Mouse (Mus musculus): Measurements from ENCODE around the gene Rab6b. TPM values are rescaled to one million over a fixed set of nuclear protein-coding genes. Genes with fewer than 3 reads are reported as not detected.
A peak's percentile ranks its signal among the peaks of the same experiment; 100 is the strongest.

Rab6b gene
- polyA plus RNA-seq, 1 experiment from 2014 or later: 1.7 TPM

DNA sequence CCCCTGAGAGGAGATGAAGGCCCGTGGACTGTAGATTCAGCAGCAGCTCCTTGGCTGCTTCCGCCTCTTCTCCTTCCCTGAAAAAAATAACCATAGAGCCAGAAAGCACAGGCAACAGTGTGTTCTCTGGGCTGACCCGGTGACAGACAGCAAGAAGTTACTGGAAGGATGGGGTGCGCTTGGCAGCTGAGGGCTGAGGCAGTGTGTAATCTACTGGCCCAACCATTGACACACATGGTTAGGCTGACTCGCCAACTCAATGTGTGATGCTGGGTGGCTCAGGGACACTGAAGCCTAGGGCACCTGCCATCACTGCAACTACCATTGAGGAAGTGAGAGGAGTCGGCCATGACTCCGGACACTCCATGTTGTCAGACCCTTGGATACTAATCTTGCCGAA lies 70.3 kb downstream of the Rab6b start:
- Histone ChIP-seq H3K4me2 (no peak overlapping the region), H3K36me3 (ENCODE audit: control insufficient read depth, insufficient read depth, low read length) (no peaks in the 10 kb centered on the region), H3K9me3 (replicated peaks; ENCODE audit: control insufficient read depth, low read length) (no peaks in the 10 kb centered on the region), H3K4me1 (ENCODE audit: control insufficient read depth, insufficient read depth, low read length) (peaks cover 8% of the 10 kb centered on the region; the same call in 1 of the 2 replicates), H3K27ac (ENCODE audit: low read depth, low read length) (no peak overlapping the region), H3K27me3 (ENCODE audit: control insufficient read depth, insufficient read depth, low read length) (no peaks in the 10 kb centered on the region), H3K4me3 (ENCODE audit: low read depth, low read length) (no peak overlapping the region), H3K9ac (ENCODE audit: low read depth, low read length) (no peak overlapping the region)
- WGBS (ENCODE audit: insufficient replicate concordance): 84% methylated on average over 8 of the region's 8 CpGs
- ATAC-seq (replicated peaks; ENCODE audit: insufficient number of reproducible peaks, low FRiP score, low TSS enrichment): no peak

DNA sequence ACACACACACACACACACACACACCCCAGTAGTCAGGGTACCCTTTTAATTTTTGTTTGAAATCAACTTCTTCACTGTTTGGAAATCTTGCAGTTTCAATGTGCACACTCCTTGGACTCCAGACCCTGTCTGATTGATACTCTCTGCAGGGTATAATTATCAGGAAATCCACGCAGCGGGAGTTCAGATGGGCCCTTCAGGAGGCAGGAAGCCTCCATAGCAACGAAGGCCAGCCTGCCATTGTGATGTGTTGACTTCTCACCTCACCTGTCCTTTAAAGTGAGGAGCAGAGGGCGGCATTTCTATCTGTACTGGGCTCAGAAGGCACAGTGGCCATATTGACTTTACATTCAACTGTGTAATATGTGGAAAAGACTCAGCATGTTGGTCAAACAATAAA lies 73.3 kb downstream of the Rab6b start:
- peaks cover 9% of the 10 kb centered on the region; the same call in 1 of the 2 replicates for H3K36me3 ChIP-seq (ENCODE audit: control insufficient read depth, insufficient read depth, low read length)
- H3K9ac ChIP-seq (ENCODE audit: low read depth, low read length): no peak overlapping the region
- ATAC-seq (replicated peaks; ENCODE audit: insufficient number of reproducible peaks, low FRiP score, low TSS enrichment): no peak
- no peaks in the 10 kb centered on the region for H3K27me3 ChIP-seq (ENCODE audit: control insufficient read depth, insufficient read depth, low read length)
- H3K27ac ChIP-seq (ENCODE audit: low read depth, low read length): no peak overlapping the region
- H3K4me2 ChIP-seq: no peak overlapping the region
- H3K4me3 ChIP-seq (ENCODE audit: low read depth, low read length): no peak overlapping the region
- peaks cover 7% of the 10 kb centered on the region; the same call in 1 of the 2 replicates for H3K4me1 ChIP-seq (ENCODE audit: control insufficient read depth, insufficient read depth, low read length)
- WGBS (ENCODE audit: insufficient replicate concordance): 59% methylated on average over 4 of the region's 4 CpGs
- no peaks in the 10 kb centered on the region for H3K9me3 ChIP-seq (replicated peaks; ENCODE audit: control insufficient read depth, low read length)

DNA sequence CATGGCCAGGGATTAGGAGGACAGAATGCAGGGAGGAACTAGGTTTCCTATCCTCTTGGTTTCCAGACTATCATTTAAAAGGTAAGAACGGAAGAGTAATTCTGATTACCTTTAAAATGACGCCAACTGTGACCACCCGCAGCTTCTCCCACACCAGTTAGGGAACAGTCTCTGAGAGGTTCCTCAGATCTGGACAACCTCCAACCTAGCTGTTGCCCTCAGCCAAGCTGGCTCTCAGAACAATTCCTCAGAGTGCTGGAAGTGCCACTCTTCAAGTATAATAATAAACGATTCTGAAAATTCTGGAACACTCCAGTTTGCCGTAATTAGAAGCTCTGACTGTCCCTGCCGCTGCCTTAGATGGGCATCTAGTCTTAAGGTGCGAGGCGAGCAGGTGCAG lies 74.4 kb downstream of the Rab6b start:
- H3K4me1 ChIP-seq (ENCODE audit: control insufficient read depth, insufficient read depth, low read length): no peaks in the 10 kb centered on the region
- H3K27ac ChIP-seq (ENCODE audit: low read depth, low read length): no peak overlapping the region
- H3K9me3 ChIP-seq (replicated peaks; ENCODE audit: control insufficient read depth, low read length): no peaks in the 10 kb centered on the region
- H3K36me3 ChIP-seq (ENCODE audit: control insufficient read depth, insufficient read depth, low read length): peaks cover 18% of the 10 kb centered on the region
- H3K4me3 ChIP-seq (ENCODE audit: low read depth, low read length): no peak overlapping the region
- H3K27me3 ChIP-seq (ENCODE audit: control insufficient read depth, insufficient read depth, low read length): no peaks in the 10 kb centered on the region
- no peak overlapping the region for H3K9ac ChIP-seq (ENCODE audit: low read depth, low read length)
- WGBS (ENCODE audit: insufficient replicate concordance): 85% methylated on average over 8 of the region's 8 CpGs
- no peak for ATAC-seq (replicated peaks; ENCODE audit: insufficient number of reproducible peaks, low FRiP score, low TSS enrichment)
- H3K4me2 ChIP-seq: no peak overlapping the region

DNA sequence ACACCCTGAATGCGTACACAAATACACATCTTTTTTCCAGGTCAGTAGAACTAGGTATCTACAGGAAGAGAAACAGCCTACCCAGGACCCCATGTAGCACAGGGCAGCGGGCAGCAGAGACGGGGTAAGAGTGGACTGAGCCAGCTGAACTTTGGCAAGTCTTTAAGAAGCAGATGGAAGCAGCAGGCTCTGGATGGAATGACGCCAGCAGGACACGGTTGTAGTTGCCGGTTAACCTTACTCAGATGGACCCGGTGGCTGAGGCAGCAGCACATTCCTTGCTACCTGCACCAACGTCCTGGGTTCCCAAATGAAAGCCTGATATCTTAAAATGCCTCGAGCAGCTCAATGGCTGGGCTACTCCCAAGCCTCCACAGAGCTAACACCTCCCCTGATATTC lies 75.2 kb downstream of the Rab6b start:
- WGBS (ENCODE audit: insufficient replicate concordance): 68% methylated on average over 9 of the region's 9 CpGs
- H3K9ac ChIP-seq (ENCODE audit: low read depth, low read length): no peak overlapping the region
- no peaks in the 10 kb centered on the region for H3K27me3 ChIP-seq (ENCODE audit: control insufficient read depth, insufficient read depth, low read length)
- ATAC-seq (replicated peaks; ENCODE audit: insufficient number of reproducible peaks, low FRiP score, low TSS enrichment): no peak
- no peak overlapping the region for H3K4me2 ChIP-seq
- no peak overlapping the region for H3K4me3 ChIP-seq (ENCODE audit: low read depth, low read length)
- no peaks in the 10 kb centered on the region for H3K4me1 ChIP-seq (ENCODE audit: control insufficient read depth, insufficient read depth, low read length)
- H3K27ac ChIP-seq (ENCODE audit: low read depth, low read length): no peak overlapping the region
- H3K9me3 ChIP-seq (replicated peaks; ENCODE audit: control insufficient read depth, low read length): no peaks in the 10 kb centered on the region
- H3K36me3 ChIP-seq (ENCODE audit: control insufficient read depth, insufficient read depth, low read length): peaks cover 22% of the 10 kb centered on the region

DNA sequence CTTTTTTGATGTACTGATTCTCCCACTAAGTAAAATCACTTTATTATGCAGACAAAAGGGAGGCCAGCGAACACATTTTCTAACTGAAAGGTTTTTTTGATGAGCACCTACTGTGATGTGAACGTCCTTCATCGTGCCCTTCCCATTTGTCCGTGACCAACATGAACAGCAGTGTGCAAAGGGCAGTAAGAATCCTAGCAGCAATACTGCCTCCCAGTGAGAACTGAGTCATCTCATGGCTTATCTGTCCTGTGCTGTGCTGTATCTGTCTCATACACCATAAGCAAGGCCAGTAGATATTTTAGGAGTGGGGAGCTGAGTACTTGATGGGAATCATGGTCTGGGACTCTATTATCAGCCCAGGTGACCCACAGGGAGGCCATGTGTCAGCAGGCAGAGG lies 76.8 kb downstream of the Rab6b start:
- 88% methylated on average over 4 of the region's 4 CpGs for WGBS (ENCODE audit: insufficient replicate concordance)
- ATAC-seq (replicated peaks; ENCODE audit: insufficient number of reproducible peaks, low FRiP score, low TSS enrichment): no peak

DNA sequence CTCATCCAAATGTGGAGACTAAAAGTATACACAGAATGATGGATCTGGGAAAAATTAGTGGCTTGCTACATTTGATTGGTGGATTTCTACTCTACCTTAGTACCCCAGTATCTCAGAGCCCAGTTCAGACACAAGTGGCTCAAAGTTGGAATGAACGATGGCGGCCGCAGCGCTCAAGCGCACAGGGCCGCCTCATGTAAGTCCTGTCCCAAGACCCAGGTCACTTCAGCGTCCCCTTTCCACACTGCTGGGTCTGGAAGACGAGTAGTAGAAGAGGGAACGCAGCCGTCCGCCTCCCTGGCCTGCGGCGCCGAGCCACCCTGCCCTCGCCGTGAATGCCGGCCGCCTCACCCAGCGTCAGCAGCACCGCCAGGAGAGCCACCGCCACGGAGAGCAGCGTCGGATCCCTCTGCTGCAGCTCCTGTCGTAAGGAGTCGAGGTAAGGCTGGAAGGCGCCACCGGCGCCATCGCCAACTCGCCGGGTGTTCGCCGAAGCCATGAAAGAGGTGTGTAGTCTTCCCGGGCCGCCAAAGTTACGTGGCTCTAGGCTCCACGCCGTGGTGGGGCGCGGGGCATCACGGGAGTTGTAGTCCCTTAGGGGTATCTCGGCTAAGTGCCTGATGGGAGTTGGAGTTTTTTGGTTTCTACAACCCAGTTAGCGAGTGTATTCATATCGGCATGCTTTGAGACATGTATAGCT lies 90.1 kb downstream of the Rab6b start, which contains the start of gene Srprb:
TSS of gene Srprb (minus strand) at position 577 of the 700 bp plus-strand sequence.
- Histone ChIP-seq H3K4me3 (ENCODE audit: low read depth, low read length) (peak within 1 kb of the TSS; percentile 93), H3K27me3 (ENCODE audit: control insufficient read depth, insufficient read depth, low read length) (no peaks in the 10 kb centered on the region), H3K4me2 (peak within 1 kb of the TSS; percentile 77), H3K9ac (ENCODE audit: low read depth, low read length) (peak within 1 kb of the TSS; percentile 85), H3K36me3 (ENCODE audit: control insufficient read depth, insufficient read depth, low read length) (peaks cover 13% of the 10 kb centered on the region), H3K9me3 (replicated peaks; ENCODE audit: control insufficient read depth, low read length) (no peaks in the 10 kb centered on the region), H3K4me1 (ENCODE audit: control insufficient read depth, insufficient read depth, low read length) (peaks cover 3% of the 10 kb centered on the region; the same call in 1 of the 2 replicates), H3K27ac (ENCODE audit: low read depth, low read length) (peak within 1 kb of the TSS; percentile 89)
- ATAC-seq (replicated peaks; ENCODE audit: insufficient number of reproducible peaks, low FRiP score, low TSS enrichment): peak; percentile 98
- under 1% methylated on average over 45 of the region's 45 CpGs for WGBS (ENCODE audit: insufficient replicate concordance)

More for the DNA sequence above, 76.8 kb downstream of the Rab6b start:
- no peak overlapping the region for H3K4me3 ChIP-seq (ENCODE audit: low read depth, low read length)
- no peaks in the 10 kb centered on the region for H3K4me1 ChIP-seq (ENCODE audit: control insufficient read depth, insufficient read depth, low read length)
- H3K9me3 ChIP-seq (replicated peaks; ENCODE audit: control insufficient read depth, low read length): no peaks in the 10 kb centered on the region
- H3K9ac ChIP-seq (ENCODE audit: low read depth, low read length): no peak overlapping the region
- no peaks in the 10 kb centered on the region for H3K27me3 ChIP-seq (ENCODE audit: control insufficient read depth, insufficient read depth, low read length)
- H3K27ac ChIP-seq (ENCODE audit: low read depth, low read length): no peak overlapping the region
- H3K4me2 ChIP-seq: no peak overlapping the region
- H3K36me3 ChIP-seq (ENCODE audit: control insufficient read depth, insufficient read depth, low read length): peaks cover 29% of the 10 kb centered on the region

DNA sequence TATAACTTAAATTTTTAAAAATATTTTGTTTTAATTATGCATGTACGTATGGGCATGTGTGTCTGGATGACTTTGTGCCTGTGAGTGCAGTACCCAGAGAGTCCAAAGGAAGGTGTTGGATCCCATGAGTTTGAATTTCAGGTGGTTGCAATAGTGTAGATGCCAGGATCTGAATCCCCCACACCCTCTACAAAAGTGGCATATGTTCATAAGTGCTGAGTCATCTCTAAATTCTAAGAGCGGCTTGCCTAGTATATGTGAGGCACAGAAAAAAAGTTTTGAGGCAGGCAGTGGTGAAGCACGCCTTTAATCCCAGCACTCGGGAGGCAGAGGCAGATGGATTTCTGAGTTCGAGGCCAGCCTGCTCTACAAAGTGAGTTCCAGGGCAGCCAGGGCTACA lies 94.2 kb downstream of the Rab6b start:
- no peaks in the 10 kb centered on the region for H3K36me3 ChIP-seq (ENCODE audit: control insufficient read depth, insufficient read depth, low read length)
- no peak for ATAC-seq (replicated peaks; ENCODE audit: insufficient number of reproducible peaks, low FRiP score, low TSS enrichment)
- H3K27me3 ChIP-seq (ENCODE audit: control insufficient read depth, insufficient read depth, low read length): no peaks in the 10 kb centered on the region
- no peak overlapping the region for H3K27ac ChIP-seq (ENCODE audit: low read depth, low read length)
- no peaks in the 10 kb centered on the region for H3K9me3 ChIP-seq (replicated peaks; ENCODE audit: control insufficient read depth, low read length)
- WGBS (ENCODE audit: insufficient replicate concordance): 81% methylated on average over 5 of the region's 5 CpGs
- H3K4me3 ChIP-seq (ENCODE audit: low read depth, low read length): no peak overlapping the region
- peaks cover 3% of the 10 kb centered on the region; the same call in 1 of the 2 replicates for H3K4me1 ChIP-seq (ENCODE audit: control insufficient read depth, insufficient read depth, low read length)
- no peak overlapping the region for H3K9ac ChIP-seq (ENCODE audit: low read depth, low read length)
- no peak overlapping the region for H3K4me2 ChIP-seq

GRCm38 (mm10) chr9:103207846-103208245 lies 96.3 kb downstream of the Rab6b start:
- Histone ChIP-seq H3K27me3 (ENCODE audit: control insufficient read depth, insufficient read depth, low read length) (no peaks in the 10 kb centered on the region), H3K4me3 (ENCODE audit: low read depth, low read length) (no peak overlapping the region), H3K36me3 (ENCODE audit: control insufficient read depth, insufficient read depth, low read length) (no peaks in the 10 kb centered on the region), H3K4me1 (ENCODE audit: control insufficient read depth, insufficient read depth, low read length) (no peaks in the 10 kb centered on the region), H3K27ac (ENCODE audit: low read depth, low read length) (no peak overlapping the region), H3K4me2 (peak overlapping the region; percentile 58), H3K9ac (ENCODE audit: low read depth, low read length) (no peak overlapping the region), H3K9me3 (replicated peaks; ENCODE audit: control insufficient read depth, low read length) (no peaks in the 10 kb centered on the region)
- ATAC-seq (replicated peaks; ENCODE audit: insufficient number of reproducible peaks, low FRiP score, low TSS enrichment): peak; percentile 71; the same call in 1 of the 2 replicates
- 10% methylated on average over 16 of the region's 16 CpGs for WGBS (ENCODE audit: insufficient replicate concordance)

Data from heart, embryonic 11.5 days (tissue).